Comparison of ENCODE assay signal across 8 mouse cellular contexts in the genomic region with DNA sequence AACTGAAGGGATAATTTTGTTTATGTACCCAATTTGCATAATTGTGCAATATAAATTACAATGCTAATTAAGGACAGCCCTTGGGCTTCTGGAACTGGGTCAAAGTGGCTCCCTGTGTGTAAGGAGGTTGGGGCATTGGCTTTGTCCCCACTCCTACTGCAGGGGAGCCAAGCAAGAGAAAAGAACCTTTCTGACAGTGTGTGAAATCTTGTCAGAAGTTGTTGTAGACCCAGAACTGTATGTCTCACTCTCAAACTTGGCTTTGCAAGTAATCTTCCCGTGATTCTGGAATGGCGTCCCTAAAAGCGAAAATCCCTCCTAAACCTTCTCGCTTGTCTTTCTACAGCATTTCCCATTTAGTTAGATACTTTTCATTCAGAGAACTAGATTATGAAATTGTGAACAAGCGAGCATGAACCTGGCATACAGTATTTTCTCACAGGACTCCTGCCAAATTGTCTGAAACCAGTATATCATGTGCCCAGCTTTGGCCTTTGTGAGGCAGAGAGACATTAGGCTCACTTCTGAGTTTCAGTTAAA.
DNase-seq lines count a peak whose midpoint lies in the region; ATAC-seq lines count a peak whose summit lies in the region.
"Had no signal": no experiment of that assay in that cellular context is flagged by ENCODE, and none has a peak within 500 bp of the region (broad histone marks: within the 10 kb centered on the region; RNA-seq: fewer than 3 reads in every experiment).

No protein-coding gene starts in this region.

- DNase-seq in left cerebral cortex, postnatal 4 days = peak; percentile 88
- no peak for DNase-seq in left cerebral cortex, adult 9 months (ENCODE audit: low spot score in 2 of 2)
- DNase-seq in brain, embryonic 18.5 days (ENCODE audit: low read depth, low spot score) = peak; percentile 58
- DNase-seq in cerebellum, postnatal 25 days = peak; percentile 29 to 56
- DNase-seq in midbrain, embryonic 14.5 days = peak; percentile 58
- no peak for DNase-seq in lung, postnatal 4 days

- WGBS in midbrain, embryonic 14.5 days = 74% methylated on average over 5 of the region's 5 CpGs
- WGBS in intestine, embryonic 16.5 days = 87% methylated on average over 5 of the region's 5 CpGs

- no peak overlapping the region for H3K4me3 ChIP-seq in midbrain, embryonic 14.5 days (replicated peaks; ENCODE audit: low read depth, low read length)
- H3K4me3 ChIP-seq in intestine, embryonic 16.5 days (ENCODE audit: low read length) = no peak overlapping the region

- peaks cover 10% of the 10 kb centered on the region for H3K4me1 ChIP-seq in midbrain, embryonic 14.5 days (ENCODE audit: control insufficient read depth, insufficient read depth, low read length)
- no peaks in the 10 kb centered on the region for H3K4me1 ChIP-seq in intestine, embryonic 16.5 days (ENCODE audit: control insufficient read depth, insufficient read depth, low read length)

- H3K27ac ChIP-seq in midbrain, embryonic 14.5 days (replicated peaks; ENCODE audit: low read depth, low read length) = peak overlapping the region; percentile 33; the same call in 1 of the 2 replicates
- no peak overlapping the region for H3K27ac ChIP-seq in intestine, embryonic 16.5 days (ENCODE audit: low read length)

- H3K27me3 ChIP-seq in midbrain, embryonic 14.5 days (ENCODE audit: control insufficient read depth, insufficient read depth, low read length) = no peaks in the 10 kb centered on the region
- no peaks in the 10 kb centered on the region for H3K27me3 ChIP-seq in intestine, embryonic 16.5 days (replicated peaks; ENCODE audit: control insufficient read depth, insufficient read depth, low read length)
- H3K27me3 ChIP-seq: Patski had no signal

- H3K9ac ChIP-seq in midbrain, embryonic 14.5 days (replicated peaks; ENCODE audit: low read length) = no peak overlapping the region
- no peak overlapping the region for H3K9ac ChIP-seq in intestine, embryonic 16.5 days (ENCODE audit: low read depth, low read length)

- ATAC-seq in midbrain, embryonic 14.5 days (ENCODE audit: low FRiP score, low TSS enrichment) = peak; percentile 73
- no peak for ATAC-seq in intestine, embryonic 16.5 days
- ATAC-seq: Patski had no signal

- H3K9me3 ChIP-seq in midbrain, embryonic 14.5 days (ENCODE audit: control insufficient read depth, low read length) = no peaks in the 10 kb centered on the region
- H3K9me3 ChIP-seq in intestine, embryonic 16.5 days (ENCODE audit: control insufficient read depth, low read length) = no peaks in the 10 kb centered on the region

- intact Hi-C loops in left cerebral cortex, postnatal 4 days (cut with DNase I) = no loop called here

- no peak overlapping the region for H3K4me2 ChIP-seq in midbrain, embryonic 14.5 days (ENCODE audit: low read length)
- H3K4me2 ChIP-seq in intestine, embryonic 16.5 days (ENCODE audit: low read depth, low read length) = no peak overlapping the region

- H3K36me3 ChIP-seq in midbrain, embryonic 14.5 days (ENCODE audit: control insufficient read depth, insufficient read depth, low read length) = no peaks in the 10 kb centered on the region
- no peaks in the 10 kb centered on the region for H3K36me3 ChIP-seq in intestine, embryonic 16.5 days (ENCODE audit: control insufficient read depth, insufficient read depth, low read length)

Comparison
In these comparisons a context has a peak if more than half of its experiments do, and no peak if none do; other contexts are left out.
1. DNase-seq: peak in left cerebral cortex, postnatal 4 days (single experiment), brain, embryonic 18.5 days (single experiment), cerebellum, postnatal 25 days (2 of 2) and midbrain, embryonic 14.5 days (single experiment); none in left cerebral cortex, adult 9 months (0 of 2) and lung, postnatal 4 days (0 of 2).